Mouse (Mus musculus) kidney, adult 2 months (tissue): ENCODE measurements at regions not wholly inside any gene's neighbourhood (a gene's known extent, or its start where the extent isn't known, plus 50 kb on each side); places are given as distances from the start of the nearest gene placed in this dataset.

Source experiments
- CTCF ChIP-seq: fragments of 200-500 bp; conservative IDR thresholded peaks from 2 replicates; pipeline ENCODE4 v1.5.1; 2011; ENCODE audit warnings: low read depth, mild to moderate bottlenecking, control low read depth, low read length, moderate library complexity, mixed read lengths; ENCODE audit not compliant: insufficient read depth, insufficient read length
- POLR2A ChIP-seq: fragments of 200-500 bp; IDR thresholded peaks from one replicate; pipeline ENCODE4 v1.6.1; 2011; ENCODE audit warnings: low read depth, low read length, control low read depth

DNA sequence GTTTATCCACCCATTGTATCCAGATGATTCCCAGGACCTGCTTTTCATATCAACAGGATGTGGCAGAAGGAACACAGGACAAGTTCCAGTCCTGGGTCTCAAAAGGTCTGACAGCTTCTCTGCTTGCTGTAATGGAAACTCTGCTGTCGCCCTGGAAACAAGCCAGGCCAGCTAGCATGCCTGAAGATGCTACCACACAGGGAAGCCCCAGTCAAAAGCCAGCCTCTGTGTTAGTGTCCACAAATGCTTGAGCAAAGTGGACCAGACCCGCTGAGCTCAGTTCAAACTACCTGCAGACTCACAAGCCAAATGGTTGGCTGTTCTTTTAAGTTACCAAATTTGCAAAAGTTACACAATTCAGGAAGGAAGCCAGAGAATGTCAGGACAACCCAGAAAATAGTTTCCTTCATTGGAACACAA, 181.9 kb downstream of the Stim2 start:
- TF ChIP-seq POLR2A (no peak), CTCF (no peak)
